Mouse (Mus musculus): ENCODE results near the gene Atp2a3. TPM values are rescaled to one million over a fixed set of nuclear protein-coding genes. Genes with fewer than 3 reads are reported as not detected.
A peak's percentile ranks its signal among the peaks of the same experiment; 100 is the strongest.

The Atp2a3 gene
- polyA plus RNA-seq, 1 experiment: 478 TPM

DNA sequence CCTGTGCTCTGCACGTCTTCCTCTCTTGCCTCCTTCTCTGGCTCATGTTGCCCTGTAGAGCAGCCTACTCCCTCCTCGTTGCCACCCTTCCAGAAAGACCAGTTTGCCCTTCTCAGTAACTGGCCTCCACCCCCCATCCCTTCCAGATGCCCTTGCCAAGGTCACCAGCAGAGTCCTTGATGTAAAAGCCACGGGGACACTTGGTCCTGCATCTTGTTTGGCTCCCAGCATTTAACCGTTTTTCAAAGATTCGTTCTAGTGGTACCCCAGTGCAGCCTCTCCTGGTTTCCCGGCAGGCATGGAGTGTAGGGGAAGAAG lies 55.1 kb downstream of the Atp2a3 start:
- TF ChIP-seq POLR2A (IDR thresholded peaks at IDR 0.05; ENCODE audit: control insufficient read depth, extremely low read depth, insufficient read depth, low read length, poor library complexity): no peak
- TF ChIP-seq CTCF (IDR thresholded peaks at IDR 0.05; ENCODE audit: borderline replicate concordance, control insufficient read depth, extremely low read depth, insufficient read depth, low read length, poor library complexity): no peak
- WGBS: 91% methylated on average over 6 of the region's 6 CpGs
- Histone ChIP-seq H3K4me3 (ENCODE audit: control insufficient read depth, insufficient read depth, low read length) (no peak overlapping the region), H3K27me3 (ENCODE audit: control insufficient read depth, insufficient read depth, low read length) (no peaks in the 10 kb centered on the region), H3K36me3 (ENCODE audit: control insufficient read depth, insufficient read depth, low read length) (no peaks in the 10 kb centered on the region), H3K27ac (ENCODE audit: control insufficient read depth, insufficient read depth, low read length) (0 out of 2 replicates have a peak overlapping the region, but pooled peaks have one; percentile 13), H3K4me1 (replicated peaks; ENCODE audit: control insufficient read depth, insufficient read depth, low read length) (peaks cover 73% of the 10 kb centered on the region)
- DNase-seq: no peak

DNA sequence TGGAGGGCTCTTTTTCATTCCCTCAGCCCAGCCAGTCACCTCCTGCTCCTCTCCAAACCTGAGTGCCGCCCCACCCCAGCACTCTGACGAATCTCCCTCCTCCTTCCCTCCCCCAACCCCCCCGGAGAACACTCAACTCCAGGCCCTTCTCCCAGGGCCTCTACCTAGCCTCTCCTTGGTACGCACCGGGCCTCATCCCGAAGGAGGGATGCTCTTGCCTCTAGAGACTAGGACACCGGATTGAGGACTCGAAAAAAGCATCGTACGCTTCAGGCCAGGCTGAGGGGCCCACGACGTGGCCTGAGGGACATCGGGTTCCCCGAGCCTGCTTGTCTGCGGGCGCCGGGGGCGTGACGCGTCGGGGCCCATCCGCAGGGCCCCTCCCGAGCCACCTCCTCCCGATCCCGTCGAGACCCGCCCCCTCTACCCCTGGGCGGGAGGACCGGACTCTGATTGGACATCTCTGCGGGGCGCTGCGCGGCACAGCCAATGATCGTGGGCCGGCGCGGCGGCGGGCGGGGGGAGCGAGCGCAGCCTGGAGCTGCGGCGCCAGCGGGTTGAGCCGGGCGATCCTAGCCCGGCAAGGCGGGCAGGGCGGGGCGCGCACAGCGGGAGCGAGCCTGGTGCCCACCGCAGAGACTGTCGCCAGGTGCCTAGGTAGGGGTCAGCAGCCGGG lies 57.6 kb downstream of the Atp2a3 start, which contains the start of gene Camkk1:
TSS of gene Camkk1 (plus strand) at position 538 of the 676 bp plus-strand sequence.
- WGBS: 2% methylated on average over 57 of the region's 57 CpGs
- peak; percentile 95 for DNase-seq
- Histone ChIP-seq H3K4me1 (replicated peaks; ENCODE audit: control insufficient read depth, insufficient read depth, low read length) (peaks cover 60% of the 10 kb centered on the region), H3K27ac (ENCODE audit: control insufficient read depth, insufficient read depth, low read length) (peak within 1 kb of the TSS; percentile 54), H3K36me3 (ENCODE audit: control insufficient read depth, insufficient read depth, low read length) (no peaks in the 10 kb centered on the region), H3K4me3 (ENCODE audit: control insufficient read depth, insufficient read depth, low read length) (peak within 1 kb of the TSS; percentile 62), H3K27me3 (ENCODE audit: control insufficient read depth, insufficient read depth, low read length) (no peaks in the 10 kb centered on the region)
- TF ChIP-seq POLR2A (IDR thresholded peaks at IDR 0.05; ENCODE audit: control insufficient read depth, extremely low read depth, insufficient read depth, low read length, poor library complexity): peak; percentile 74
- TF ChIP-seq CTCF (IDR thresholded peaks at IDR 0.05; ENCODE audit: borderline replicate concordance, control insufficient read depth, extremely low read depth, insufficient read depth, low read length, poor library complexity): peak; percentile 68; the same call in 1 of the 2 replicates

DNA sequence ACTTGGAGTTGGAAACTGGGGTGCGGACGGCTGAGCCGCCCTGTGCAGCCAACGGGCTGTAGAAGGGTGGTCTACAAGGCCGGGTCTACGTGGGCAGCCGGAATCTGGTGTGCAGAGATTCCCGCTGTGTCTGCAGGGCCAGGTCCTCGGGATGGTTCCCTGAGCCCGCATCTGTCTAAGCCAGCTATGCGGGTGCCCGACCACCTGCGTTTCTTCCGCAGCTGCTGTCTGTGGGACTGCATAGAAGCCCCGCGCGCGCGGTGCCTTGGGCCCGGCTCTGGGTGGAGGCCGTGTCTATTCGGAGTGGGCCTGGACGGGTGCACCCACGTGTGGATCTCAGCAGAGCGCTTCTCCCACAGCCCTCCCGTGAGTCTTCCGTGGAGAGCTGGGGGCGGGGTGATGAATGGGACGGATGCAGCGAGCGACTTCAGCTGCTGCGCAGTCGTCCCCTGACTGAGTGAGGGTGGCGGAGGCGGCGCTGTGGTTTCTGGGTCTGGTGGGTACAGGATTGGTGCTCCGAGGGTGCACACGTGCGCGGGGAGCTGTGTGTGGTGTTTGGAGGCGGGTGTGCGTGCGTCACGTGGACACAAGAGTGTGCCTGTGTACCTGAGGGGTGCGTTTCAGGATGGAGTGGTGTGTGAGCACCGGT lies 58.3 kb downstream of the Atp2a3 start:
- peaks cover 59% of the 10 kb centered on the region for H3K4me1 ChIP-seq (replicated peaks; ENCODE audit: control insufficient read depth, insufficient read depth, low read length)
- TF ChIP-seq POLR2A (IDR thresholded peaks at IDR 0.05; ENCODE audit: control insufficient read depth, extremely low read depth, insufficient read depth, low read length, poor library complexity) (peak; percentile 72), CTCF (IDR thresholded peaks at IDR 0.05; ENCODE audit: borderline replicate concordance, control insufficient read depth, extremely low read depth, insufficient read depth, low read length, poor library complexity) (no peak)
- under 1% methylated on average over 46 of the region's 46 CpGs for WGBS
- H3K36me3 ChIP-seq (ENCODE audit: control insufficient read depth, insufficient read depth, low read length): no peaks in the 10 kb centered on the region
- peak overlapping the region; percentile 62 for H3K4me3 ChIP-seq (ENCODE audit: control insufficient read depth, insufficient read depth, low read length)
- H3K27me3 ChIP-seq (ENCODE audit: control insufficient read depth, insufficient read depth, low read length): no peaks in the 10 kb centered on the region
- H3K27ac ChIP-seq (ENCODE audit: control insufficient read depth, insufficient read depth, low read length): peak overlapping the region; percentile 54
- DNase-seq: peak; percentile 95

DNA sequence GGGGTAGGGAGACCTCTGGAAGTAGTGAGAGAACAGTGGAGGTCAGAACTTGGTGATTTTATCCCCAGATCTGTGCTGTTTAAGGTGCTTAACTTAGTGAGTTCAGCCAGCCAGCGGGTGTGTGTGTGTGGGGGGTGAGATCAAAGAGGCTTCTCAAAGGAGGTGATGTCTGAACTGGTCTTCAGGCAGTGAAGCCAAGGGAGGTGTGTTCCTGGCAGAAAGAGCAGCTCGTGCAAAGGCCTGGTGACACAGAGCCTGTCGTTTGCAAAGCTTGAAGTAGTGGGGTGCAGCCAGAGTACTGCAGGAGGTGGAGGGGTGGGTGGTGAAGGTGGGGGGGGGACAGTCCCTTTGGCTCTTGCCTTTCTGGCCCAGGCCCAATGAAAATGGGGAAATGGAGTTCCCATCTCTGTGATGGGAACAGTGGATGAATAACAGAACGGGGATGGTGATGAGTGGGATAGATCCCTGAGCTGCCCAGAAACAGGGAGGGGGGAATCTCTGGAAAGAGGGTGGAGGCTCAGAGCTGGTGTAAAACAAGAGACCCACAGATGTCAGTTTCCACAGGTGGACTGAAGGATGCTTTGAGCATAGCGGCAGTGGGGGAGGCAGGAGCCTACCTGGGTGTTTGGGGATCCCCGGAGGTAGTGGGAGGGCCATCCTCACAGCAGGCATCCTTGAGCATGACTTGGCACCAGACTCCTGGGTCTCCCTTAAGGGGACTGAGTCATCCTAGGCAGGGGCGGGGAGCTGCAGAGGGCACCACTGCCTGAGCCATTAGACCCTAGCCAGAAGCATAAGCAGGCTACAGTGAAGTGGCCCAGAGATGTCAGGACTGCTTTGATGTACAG lies 60.2 kb downstream of the Atp2a3 start:
- WGBS: 73% methylated on average over 7 of the region's 7 CpGs
- H3K4me3 ChIP-seq (ENCODE audit: control insufficient read depth, insufficient read depth, low read length): no peak overlapping the region
- peaks cover 5% of the 10 kb centered on the region; the same call in 1 of the 2 replicates for H3K36me3 ChIP-seq (ENCODE audit: control insufficient read depth, insufficient read depth, low read length)
- no peak overlapping the region for H3K27ac ChIP-seq (ENCODE audit: control insufficient read depth, insufficient read depth, low read length)
- TF ChIP-seq CTCF (IDR thresholded peaks at IDR 0.05; ENCODE audit: borderline replicate concordance, control insufficient read depth, extremely low read depth, insufficient read depth, low read length, poor library complexity) (no peak), POLR2A (IDR thresholded peaks at IDR 0.05; ENCODE audit: control insufficient read depth, extremely low read depth, insufficient read depth, low read length, poor library complexity) (no peak)
- peaks cover 51% of the 10 kb centered on the region for H3K4me1 ChIP-seq (replicated peaks; ENCODE audit: control insufficient read depth, insufficient read depth, low read length)
- DNase-seq: no peak
- H3K27me3 ChIP-seq (ENCODE audit: control insufficient read depth, insufficient read depth, low read length): no peaks in the 10 kb centered on the region

DNA sequence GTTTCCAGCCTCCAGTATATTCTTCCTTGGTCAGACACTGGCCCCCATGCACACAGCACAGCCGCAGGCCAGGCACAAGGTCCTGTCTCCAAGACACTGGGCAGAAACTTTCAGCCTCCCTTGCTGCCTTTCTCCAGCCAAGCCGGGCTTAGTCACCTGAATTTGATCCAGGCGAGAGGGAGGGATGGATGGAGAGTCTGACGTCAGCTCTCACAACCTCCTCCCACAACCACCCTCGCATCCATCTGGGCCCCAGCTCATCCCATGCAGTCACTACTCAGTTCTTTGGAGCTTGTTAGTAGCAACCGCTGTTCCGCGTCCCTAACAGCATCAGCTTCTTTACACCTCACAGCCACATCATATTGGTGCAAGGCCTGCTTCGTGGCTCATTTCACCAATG lies 62.1 kb downstream of the Atp2a3 start:
- no peak for TF ChIP-seq CTCF (IDR thresholded peaks at IDR 0.05; ENCODE audit: borderline replicate concordance, control insufficient read depth, extremely low read depth, insufficient read depth, low read length, poor library complexity)
- no peak for TF ChIP-seq POLR2A (IDR thresholded peaks at IDR 0.05; ENCODE audit: control insufficient read depth, extremely low read depth, insufficient read depth, low read length, poor library complexity)
- DNase-seq: no peak
- peaks cover 11% of the 10 kb centered on the region; the same call in 1 of the 2 replicates for H3K36me3 ChIP-seq (ENCODE audit: control insufficient read depth, insufficient read depth, low read length)
- WGBS: 95% methylated on average over 9 of the region's 9 CpGs
- H3K27me3 ChIP-seq (ENCODE audit: control insufficient read depth, insufficient read depth, low read length): no peaks in the 10 kb centered on the region
- H3K27ac ChIP-seq (ENCODE audit: control insufficient read depth, insufficient read depth, low read length): no peak overlapping the region
- no peak overlapping the region for H3K4me3 ChIP-seq (ENCODE audit: control insufficient read depth, insufficient read depth, low read length)
- H3K4me1 ChIP-seq (replicated peaks; ENCODE audit: control insufficient read depth, insufficient read depth, low read length): peaks cover 40% of the 10 kb centered on the region

DNA sequence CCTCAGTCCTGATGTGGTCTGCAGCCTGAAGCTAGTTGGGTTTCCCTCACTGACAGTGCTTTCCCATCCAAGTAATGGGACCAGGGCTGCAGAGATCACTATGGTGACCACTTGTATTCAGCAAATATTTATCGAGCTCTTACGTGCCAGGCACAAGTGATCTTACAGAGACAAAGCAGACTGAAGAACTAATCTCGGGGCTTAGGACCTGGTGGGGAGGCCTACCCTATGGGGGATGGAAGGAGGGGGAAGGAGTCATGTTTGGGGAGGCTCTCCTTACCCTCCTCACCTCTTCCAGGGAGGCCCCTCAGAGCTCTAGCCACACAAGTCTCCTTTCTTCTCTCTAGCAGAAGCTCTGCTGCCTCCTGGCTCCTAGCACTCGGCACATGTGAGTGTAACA lies 62.9 kb downstream of the Atp2a3 start:
- Histone ChIP-seq H3K4me3 (ENCODE audit: control insufficient read depth, insufficient read depth, low read length) (no peak overlapping the region), H3K27ac (ENCODE audit: control insufficient read depth, insufficient read depth, low read length) (no peak overlapping the region), H3K4me1 (replicated peaks; ENCODE audit: control insufficient read depth, insufficient read depth, low read length) (peaks cover 35% of the 10 kb centered on the region), H3K27me3 (ENCODE audit: control insufficient read depth, insufficient read depth, low read length) (no peaks in the 10 kb centered on the region), H3K36me3 (ENCODE audit: control insufficient read depth, insufficient read depth, low read length) (peaks cover 14% of the 10 kb centered on the region; the same call in 1 of the 2 replicates)
- no peak for DNase-seq
- TF ChIP-seq CTCF (IDR thresholded peaks at IDR 0.05; ENCODE audit: borderline replicate concordance, control insufficient read depth, extremely low read depth, insufficient read depth, low read length, poor library complexity): no peak
- no peak for TF ChIP-seq POLR2A (IDR thresholded peaks at IDR 0.05; ENCODE audit: control insufficient read depth, extremely low read depth, insufficient read depth, low read length, poor library complexity)
- WGBS: 68% methylated on average over 4 of the region's 4 CpGs
